8 mouse cellular contexts compared by ENCODE assay signal in genomic region chr11:69367616-69368355, GRCm38 (mm10). TPM values are rescaled to one million over a fixed set of nuclear protein-coding genes. Genes with fewer than 3 reads are reported as not detected.
DNase-seq lines count a peak whose midpoint lies in the region; ATAC-seq and TF ChIP-seq lines count a peak whose summit lies in the region.

No protein-coding gene starts in this region.

- no peak for TF ChIP-seq CTCF in heart, postnatal 0 days (IDR thresholded peaks at IDR 0.05; ENCODE audit: low read depth)
- no peak for TF ChIP-seq CTCF in midbrain, postnatal 0 days (IDR thresholded peaks at IDR 0.05)

- TF ChIP-seq POLR2A in limb, embryonic 14.5 days (IDR thresholded peaks at IDR 0.05; ENCODE audit: borderline replicate concordance, extremely low read depth, insufficient read depth, insufficient read length) = no peak

- H3K27ac ChIP-seq in heart, postnatal 0 days (ENCODE audit: low read depth) = peak overlapping the region; percentile 97
- peak overlapping the region; percentile 100 for H3K27ac ChIP-seq in limb, embryonic 14.5 days (replicated peaks; ENCODE audit: low read depth, low read length)
- peak overlapping the region; percentile 99 for H3K27ac ChIP-seq in midbrain, postnatal 0 days (ENCODE audit: low read depth, low read length)

- DNase-seq in adrenal gland, adult 2 months = peak; percentile 61
- no peak for DNase-seq in adrenal gland, postnatal 25 days
- peak; percentile 65 for DNase-seq in 3134 (ENCODE audit: extremely low read depth, insufficient read length, low spot score)
- peak; percentile 43 for DNase-seq in embryo, embryonic 11.5 days (ENCODE audit: low read depth, low spot score)
- DNase-seq in heart, postnatal 0 days (ENCODE audit: low spot score) = no peak
- DNase-seq in limb, embryonic 14.5 days (ENCODE audit: low spot score) = peak; percentile 41
- no peak for DNase-seq in midbrain, postnatal 0 days (ENCODE audit: low spot score)
- DNase-seq in layer of hippocampus, postnatal 10 days (ENCODE audit: low spot score in 2 of 2) = no peak

- peak overlapping the region; percentile 99 for H3K4me2 ChIP-seq in heart, postnatal 0 days (ENCODE audit: low read depth, low read length)
- H3K4me2 ChIP-seq in limb, embryonic 14.5 days (replicated peaks; ENCODE audit: low read depth, low read length, severe bottlenecking) = peak overlapping the region; percentile 94
- peak overlapping the region; percentile 88 for H3K4me2 ChIP-seq in midbrain, postnatal 0 days (ENCODE audit: low read depth, low read length, poor library complexity, severe bottlenecking)

- peak overlapping the region; percentile 99 for H3K4me3 ChIP-seq in heart, postnatal 0 days (ENCODE audit: low read depth, low read length)
- peak overlapping the region; percentile 94 for H3K4me3 ChIP-seq in limb, embryonic 14.5 days (replicated peaks; ENCODE audit: low read length)
- H3K4me3 ChIP-seq in midbrain, postnatal 0 days (ENCODE audit: low read depth, low read length) = peak overlapping the region; percentile 89

- WGBS in heart, postnatal 0 days = 1% methylated on average over 22 of the region's 22 CpGs
- WGBS in limb, embryonic 14.5 days = 2% methylated on average over 22 of the region's 22 CpGs
- WGBS in midbrain, postnatal 0 days = 1% methylated on average over 22 of the region's 22 CpGs

- H3K36me3 ChIP-seq in heart, postnatal 0 days (replicated peaks; ENCODE audit: control insufficient read depth, insufficient read depth, low read length) = peaks cover 8% of the 10 kb centered on the region; the same call in 1 of the 2 replicates
- H3K36me3 ChIP-seq in limb, embryonic 14.5 days (ENCODE audit: control insufficient read depth, insufficient read depth, low read length) = peaks cover 17% of the 10 kb centered on the region
- peaks cover 12% of the 10 kb centered on the region; the same call in 1 of the 2 replicates for H3K36me3 ChIP-seq in midbrain, postnatal 0 days (ENCODE audit: insufficient read depth, low read length)

- H3K27me3 ChIP-seq in heart, postnatal 0 days (ENCODE audit: control insufficient read depth, insufficient read depth, low read length) = no peaks in the 10 kb centered on the region
- H3K27me3 ChIP-seq in limb, embryonic 14.5 days (ENCODE audit: control insufficient read depth, insufficient read depth, low read length) = no peaks in the 10 kb centered on the region
- no peaks in the 10 kb centered on the region for H3K27me3 ChIP-seq in midbrain, postnatal 0 days (ENCODE audit: insufficient read depth, low read length)

- peak; percentile 15; the same call in 1 of the 2 replicates for ATAC-seq in heart, postnatal 0 days (ENCODE audit: insufficient read depth, low read depth)
- ATAC-seq in limb, embryonic 14.5 days (ENCODE audit: low FRiP score, low read depth) = no peak
- no peak for ATAC-seq in midbrain, postnatal 0 days (ENCODE audit: low FRiP score)

- H3K9ac ChIP-seq in heart, postnatal 0 days (replicated peaks; ENCODE audit: low read depth, low read length) = peak overlapping the region; percentile 99
- peak overlapping the region; percentile 100 for H3K9ac ChIP-seq in limb, embryonic 14.5 days (ENCODE audit: low read depth, low read length, severe bottlenecking)
- H3K9ac ChIP-seq in midbrain, postnatal 0 days (replicated peaks; ENCODE audit: low read length, poor library complexity, severe bottlenecking) = peak overlapping the region; percentile 100

- H3K9me3 ChIP-seq in heart, postnatal 0 days (replicated peaks; ENCODE audit: control insufficient read depth, low read length) = no peaks in the 10 kb centered on the region
- H3K9me3 ChIP-seq in limb, embryonic 14.5 days (ENCODE audit: control insufficient read depth, low read length) = no peaks in the 10 kb centered on the region
- H3K9me3 ChIP-seq in midbrain, postnatal 0 days (ENCODE audit: low read length) = no peaks in the 10 kb centered on the region

- no peak for TF ChIP-seq EP300 in heart, postnatal 0 days (IDR thresholded peaks at IDR 0.05; ENCODE audit: low read depth)

- H3K4me1 ChIP-seq in heart, postnatal 0 days (ENCODE audit: control insufficient read depth, insufficient read depth) = peaks cover 43% of the 10 kb centered on the region
- H3K4me1 ChIP-seq in limb, embryonic 14.5 days (ENCODE audit: control insufficient read depth, insufficient read depth, low read length) = peaks cover 48% of the 10 kb centered on the region
- H3K4me1 ChIP-seq in midbrain, postnatal 0 days (ENCODE audit: insufficient read depth, low read length) = peaks cover 18% of the 10 kb centered on the region

RNA-seq across cellular contexts. Expression of gene Chd3, which starts 1.4 kb away (rescaled TPM):
- 10 to 100 TPM; 71.0 to 92.8 TPM for total RNA-seq in adrenal gland, adult 2 months (2021)
- 83.4 and 107 TPM in 2 replicates for polyA plus RNA-seq in adrenal gland, adult 2 months (2012; rRNA removed)
- 105 and 111 TPM in 2 replicates for total RNA-seq in adrenal gland, postnatal 25 days (2021)
- total RNA-seq in heart, postnatal 0 days (2014; rRNA removed; ENCODE audit: low replicate concordance) = 23.6 and 23.8 TPM in 2 replicates
- polyA plus RNA-seq in heart, postnatal 0 days (2015; fragmentation: Nextera tagmentation; extraction: Ambion mirVana) = 10.3 and 12.4 TPM in 2 replicates
- polyA plus RNA-seq in limb, embryonic 14.5 days (2012; rRNA removed) = 425 and 497 TPM in 2 replicates
- 97.8 and 113 TPM in 2 replicates for polyA plus RNA-seq in limb, embryonic 14.5 days (2014; fragmentation: Nextera tagmentation; extraction: Ambion mirVana)
- 284 and 298 TPM in 2 replicates for total RNA-seq in midbrain, postnatal 0 days (2014; rRNA removed)
- 51.6 and 58.9 TPM in 2 replicates for polyA plus RNA-seq in midbrain, postnatal 0 days (2015; fragmentation: Nextera tagmentation; extraction: Ambion mirVana)
- 100 to 1,000 TPM; 540 to 617 TPM for total RNA-seq in layer of hippocampus, postnatal 10 days (2021)

RNA-seq across cellular contexts. Expression of gene Naa38, which starts 27.5 kb away (rescaled TPM):
- 100 to 1,000 TPM; 124 to 157 TPM for total RNA-seq in adrenal gland, adult 2 months (2021)
- 175 and 193 TPM in 2 replicates for polyA plus RNA-seq in adrenal gland, adult 2 months (2012; rRNA removed)
- 127 and 149 TPM in 2 replicates for total RNA-seq in adrenal gland, postnatal 25 days (2021)
- 64.9 and 93.4 TPM in 2 replicates for total RNA-seq in heart, postnatal 0 days (2014; rRNA removed; ENCODE audit: low replicate concordance)
- polyA plus RNA-seq in heart, postnatal 0 days (2015; fragmentation: Nextera tagmentation; extraction: Ambion mirVana) = 171 and 175 TPM in 2 replicates
- polyA plus RNA-seq in limb, embryonic 14.5 days (2012; rRNA removed) = 127 and 131 TPM in 2 replicates
- polyA plus RNA-seq in limb, embryonic 14.5 days (2014; fragmentation: Nextera tagmentation; extraction: Ambion mirVana) = 161 and 171 TPM in 2 replicates
- 32.6 and 95.9 TPM in 2 replicates for total RNA-seq in midbrain, postnatal 0 days (2014; rRNA removed)
- polyA plus RNA-seq in midbrain, postnatal 0 days (2015; fragmentation: Nextera tagmentation; extraction: Ambion mirVana) = 120 and 147 TPM in 2 replicates
- 10 to 100 TPM; 84.1 to 95.1 TPM for total RNA-seq in layer of hippocampus, postnatal 10 days (2021)

RNA-seq across cellular contexts. Expression of gene Rnf227, which starts 27.5 kb away (rescaled TPM):
- 1 to 10 TPM; 3.3 to 6.8 TPM for total RNA-seq in adrenal gland, adult 2 months (2021)
- polyA plus RNA-seq in adrenal gland, adult 2 months (2012; rRNA removed) = 0.88 and 1.1 TPM in 2 replicates
- total RNA-seq in adrenal gland, postnatal 25 days (2021) = 6.8 and 7.7 TPM in 2 replicates
- 1.5 and 10.2 TPM in 2 replicates for total RNA-seq in heart, postnatal 0 days (2014; rRNA removed; ENCODE audit: low replicate concordance)
- 3.4 and 4.3 TPM in 2 replicates for polyA plus RNA-seq in heart, postnatal 0 days (2015; fragmentation: Nextera tagmentation; extraction: Ambion mirVana)
- 10.5 and 12.2 TPM in 2 replicates for polyA plus RNA-seq in limb, embryonic 14.5 days (2012; rRNA removed)
- polyA plus RNA-seq in limb, embryonic 14.5 days (2014; fragmentation: Nextera tagmentation; extraction: Ambion mirVana) = 13.6 and 17.8 TPM in 2 replicates
- 245 and 310 TPM in 2 replicates for total RNA-seq in midbrain, postnatal 0 days (2014; rRNA removed)
- polyA plus RNA-seq in midbrain, postnatal 0 days (2015; fragmentation: Nextera tagmentation; extraction: Ambion mirVana) = 382 and 383 TPM in 2 replicates
- 10 to 100 TPM; 72.6 to 76.6 TPM for total RNA-seq in layer of hippocampus, postnatal 10 days (2021)

RNA-seq across cellular contexts. Expression of gene Cyb5d1, which starts 27.6 kb away (rescaled TPM):
- 10 to 100 TPM; 44.2 to 59.7 TPM for total RNA-seq in adrenal gland, adult 2 months (2021)
- 10.7 and 11.8 TPM in 2 replicates for polyA plus RNA-seq in adrenal gland, adult 2 months (2012; rRNA removed)
- total RNA-seq in adrenal gland, postnatal 25 days (2021) = 43.5 and 51.0 TPM in 2 replicates
- total RNA-seq in heart, postnatal 0 days (2014; rRNA removed; ENCODE audit: low replicate concordance) = 14.2 and 17.6 TPM in 2 replicates
- 16.7 and 18.6 TPM in 2 replicates for polyA plus RNA-seq in heart, postnatal 0 days (2015; fragmentation: Nextera tagmentation; extraction: Ambion mirVana)
- polyA plus RNA-seq in limb, embryonic 14.5 days (2012; rRNA removed) = 29.5 and 32.7 TPM in 2 replicates
- polyA plus RNA-seq in limb, embryonic 14.5 days (2014; fragmentation: Nextera tagmentation; extraction: Ambion mirVana) = 22.3 and 27.3 TPM in 2 replicates
- total RNA-seq in midbrain, postnatal 0 days (2014; rRNA removed) = 16.5 and 22.6 TPM in 2 replicates
- polyA plus RNA-seq in midbrain, postnatal 0 days (2015; fragmentation: Nextera tagmentation; extraction: Ambion mirVana) = 18.2 and 18.8 TPM in 2 replicates
- total RNA-seq in layer of hippocampus, postnatal 10 days (2021) = 10 to 100 TPM; 28.4 to 40.6 TPM

RNA-seq across cellular contexts. Expression of gene Tmem88, which starts 30.2 kb away (rescaled TPM):
- 10 to 100 TPM; 10.8 to 16.0 TPM for total RNA-seq in adrenal gland, adult 2 months (2021)
- 86.3 and 94.7 TPM in 2 replicates for polyA plus RNA-seq in adrenal gland, adult 2 months (2012; rRNA removed)
- total RNA-seq in adrenal gland, postnatal 25 days (2021) = 13.9 and 16.9 TPM in 2 replicates
- total RNA-seq in heart, postnatal 0 days (2014; rRNA removed; ENCODE audit: low replicate concordance) = 32.4 and 33.0 TPM in 2 replicates
- polyA plus RNA-seq in heart, postnatal 0 days (2015; fragmentation: Nextera tagmentation; extraction: Ambion mirVana) = 59.7 and 62.5 TPM in 2 replicates
- polyA plus RNA-seq in limb, embryonic 14.5 days (2012; rRNA removed) = 17.0 and 23.7 TPM in 2 replicates
- polyA plus RNA-seq in limb, embryonic 14.5 days (2014; fragmentation: Nextera tagmentation; extraction: Ambion mirVana) = 18.7 and 18.9 TPM in 2 replicates
- 4.4 and 5.7 TPM in 2 replicates for total RNA-seq in midbrain, postnatal 0 days (2014; rRNA removed)
- 5.8 and 6.3 TPM in 2 replicates for polyA plus RNA-seq in midbrain, postnatal 0 days (2015; fragmentation: Nextera tagmentation; extraction: Ambion mirVana)
- total RNA-seq in layer of hippocampus, postnatal 10 days (2021) = 1 to 10 TPM; 2.1 to 2.7 TPM

Comparison
In these comparisons a context has a peak if more than half of its experiments do, and no peak if none do; other contexts are left out.
1. DNase-seq: peak in adrenal gland, adult 2 months (single experiment), 3134 (single experiment), embryo, embryonic 11.5 days (single experiment) and limb, embryonic 14.5 days (single experiment); none in adrenal gland, postnatal 25 days (single experiment), heart, postnatal 0 days (single experiment), midbrain, postnatal 0 days (single experiment) and layer of hippocampus, postnatal 10 days (0 of 2).
2. Peak in every context shown above with its lines, with median percentiles within 50 percentile points of each other: H3K27ac ChIP-seq, H3K4me2 ChIP-seq, H3K4me3 ChIP-seq and H3K9ac ChIP-seq.